Mouse (Mus musculus): ENCODE results near the gene Chaf1a. TPM values are rescaled to one million over a fixed set of nuclear protein-coding genes. Genes with fewer than 3 reads are reported as not detected.
A peak's percentile ranks its signal among the peaks of the same experiment; 100 is the strongest.

Chaf1a gene
- polyA plus RNA-seq, 1 experiment, result 70.3 TPM

GRCm38 (mm10) chr17:56106981-56107380 lies 66.7 kb downstream of the Chaf1a start:
- no peaks in the 10 kb centered on the region for H3K27me3 ChIP-seq (ENCODE audit: control insufficient read depth, insufficient read depth, low read length)
- TF ChIP-seq POLR2A (IDR thresholded peaks at IDR 0.05; ENCODE audit: control insufficient read depth, low read depth, low read length) (no peak), CTCF (IDR thresholded peaks at IDR 0.05; ENCODE audit: control insufficient read depth, insufficient read depth, insufficient replicate concordance, low read depth, low read length) (no peak)
- no peak overlapping the region for H3K27ac ChIP-seq (ENCODE audit: control insufficient read depth, insufficient read depth, low read depth, low read length)
- no peaks in the 10 kb centered on the region; the same call in 1 of the 2 replicates for H3K36me3 ChIP-seq (ENCODE audit: control insufficient read depth, insufficient read depth, low read length)
- H3K4me3 ChIP-seq (ENCODE audit: control insufficient read depth, low read depth, low read length), result no peak overlapping the region
- H3K4me1 ChIP-seq (ENCODE audit: control insufficient read depth, insufficient read depth, low read length), result peaks cover 6% of the 10 kb centered on the region

DNA sequence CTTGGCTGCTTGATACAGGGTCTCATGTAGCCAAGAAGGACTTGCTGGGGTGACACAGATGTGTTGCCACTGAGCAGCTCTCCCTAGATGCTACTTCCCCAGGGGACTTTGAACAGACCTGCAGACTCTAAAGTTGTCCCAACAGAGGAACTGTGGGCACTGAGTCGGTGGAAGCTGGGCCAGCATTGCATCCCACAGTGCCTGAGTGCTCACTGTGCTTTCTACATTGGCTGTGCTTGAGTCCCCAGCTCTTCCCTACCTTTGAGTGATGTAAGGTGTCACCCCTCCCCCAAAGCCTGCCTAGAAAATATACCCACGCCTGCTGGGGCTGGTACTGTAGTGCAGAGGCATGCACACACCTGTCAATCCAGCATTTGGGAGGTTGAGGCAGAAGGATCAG lies 67.5 kb downstream of the Chaf1a start:
- H3K4me1 ChIP-seq (ENCODE audit: control insufficient read depth, insufficient read depth, low read length), result peaks cover 6% of the 10 kb centered on the region
- TF ChIP-seq POLR2A (IDR thresholded peaks at IDR 0.05; ENCODE audit: control insufficient read depth, low read depth, low read length) (no peak), CTCF (IDR thresholded peaks at IDR 0.05; ENCODE audit: control insufficient read depth, insufficient read depth, insufficient replicate concordance, low read depth, low read length) (no peak)
- H3K4me3 ChIP-seq (ENCODE audit: control insufficient read depth, low read depth, low read length), result no peak overlapping the region
- H3K27me3 ChIP-seq (ENCODE audit: control insufficient read depth, insufficient read depth, low read length), result no peaks in the 10 kb centered on the region
- H3K27ac ChIP-seq (ENCODE audit: control insufficient read depth, insufficient read depth, low read depth, low read length), result no peak overlapping the region
- H3K36me3 ChIP-seq (ENCODE audit: control insufficient read depth, insufficient read depth, low read length), result no peaks in the 10 kb centered on the region; the same call in 1 of the 2 replicates

- Histone ChIP-seq H3K36me3 (ENCODE audit: control insufficient read depth, insufficient read depth, low read length) (no peaks in the 10 kb centered on the region), H3K27me3 (ENCODE audit: control insufficient read depth, insufficient read depth, low read length) (no peaks in the 10 kb centered on the region), H3K4me3 (ENCODE audit: control insufficient read depth, low read depth, low read length) (no peak overlapping the region), H3K4me1 (ENCODE audit: control insufficient read depth, insufficient read depth, low read length) (peaks cover 6% of the 10 kb centered on the region), H3K27ac (ENCODE audit: control insufficient read depth, insufficient read depth, low read depth, low read length) (peak overlapping the region; percentile 81)
- TF ChIP-seq CTCF (IDR thresholded peaks at IDR 0.05; ENCODE audit: control insufficient read depth, insufficient read depth, insufficient replicate concordance, low read depth, low read length) (no peak), POLR2A (IDR thresholded peaks at IDR 0.05; ENCODE audit: control insufficient read depth, low read depth, low read length) (no peak)
Observed at GRCm38 (mm10) chr17:56108334-56109044, 68.2 kb downstream of the Chaf1a start.

DNA sequence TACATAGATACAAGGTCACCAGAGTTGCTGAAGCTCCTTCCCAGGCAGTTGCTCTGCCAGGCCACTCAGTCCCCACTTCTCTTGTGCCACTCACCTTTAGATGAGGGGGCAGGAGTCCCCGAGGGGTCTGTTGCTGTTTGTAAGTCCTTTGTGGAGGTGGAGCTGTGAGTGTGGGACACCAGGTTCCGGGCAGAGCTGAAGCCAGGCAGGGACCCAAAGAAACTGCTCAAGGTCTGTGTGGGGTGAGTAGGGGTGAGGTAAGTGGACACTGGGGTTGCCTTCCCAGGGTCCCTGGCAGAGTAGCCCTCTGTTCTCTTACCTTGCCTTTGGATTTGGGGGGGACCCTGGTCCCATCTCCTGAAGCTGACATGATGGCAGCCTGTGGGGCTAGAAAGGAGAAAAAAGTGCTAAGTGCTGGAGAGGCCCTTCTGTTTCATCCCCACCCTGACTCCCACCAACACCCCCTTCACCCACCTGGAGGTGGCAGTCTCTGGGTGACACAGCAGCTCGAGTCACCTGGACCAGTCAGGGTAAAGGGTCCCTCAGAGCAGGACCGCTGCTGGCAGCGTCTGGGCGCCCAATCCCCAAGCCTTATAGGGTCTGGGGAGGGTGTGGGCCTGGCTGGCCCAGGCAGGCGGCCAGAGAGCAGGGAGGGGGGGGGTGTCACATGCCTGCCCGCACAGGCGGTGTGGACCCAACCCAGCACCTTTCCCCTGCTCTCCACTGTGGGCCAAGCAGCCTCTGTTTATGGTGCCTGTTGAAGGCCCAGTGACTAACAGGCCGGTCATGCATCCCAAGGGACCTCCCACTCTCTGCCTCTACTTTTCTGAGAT lies 69.2 kb downstream of the Chaf1a start, which contains the start of gene Plin4:
Gene Plin4, minus strand, starts transcription at position 585 of the 833 bp plus-strand sequence.
- no peak within 1 kb of the TSS for H3K4me3 ChIP-seq (ENCODE audit: control insufficient read depth, low read depth, low read length)
- peak within 1 kb of the TSS; percentile 81 for H3K27ac ChIP-seq (ENCODE audit: control insufficient read depth, insufficient read depth, low read depth, low read length)
- H3K27me3 ChIP-seq (ENCODE audit: control insufficient read depth, insufficient read depth, low read length), result no peaks in the 10 kb centered on the region
- H3K36me3 ChIP-seq (ENCODE audit: control insufficient read depth, insufficient read depth, low read length), result no peaks in the 10 kb centered on the region
- TF ChIP-seq POLR2A (IDR thresholded peaks at IDR 0.05; ENCODE audit: control insufficient read depth, low read depth, low read length) (no peak), CTCF (IDR thresholded peaks at IDR 0.05; ENCODE audit: control insufficient read depth, insufficient read depth, insufficient replicate concordance, low read depth, low read length) (no peak)
- peaks cover 6% of the 10 kb centered on the region for H3K4me1 ChIP-seq (ENCODE audit: control insufficient read depth, insufficient read depth, low read length)

DNA sequence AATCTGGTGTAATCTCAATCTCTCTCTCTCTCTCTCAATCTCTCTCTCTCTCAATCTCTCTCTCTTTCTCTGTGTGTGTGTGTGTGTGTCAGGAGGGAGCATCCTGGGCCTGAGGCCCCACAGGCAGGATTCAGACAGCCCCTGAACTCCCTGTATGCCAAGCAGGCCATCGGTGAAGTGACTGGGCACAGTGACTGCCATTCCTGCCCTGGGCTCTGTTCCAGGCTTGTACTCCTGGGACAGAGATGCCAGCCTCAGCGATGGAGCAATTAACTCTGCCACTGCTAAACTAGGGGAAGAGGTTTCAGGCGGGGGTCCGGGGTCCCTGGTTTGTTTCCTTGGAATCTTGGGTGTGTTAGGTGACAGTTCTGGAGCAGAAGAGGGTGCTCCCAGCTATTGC lies 70.3 kb downstream of the Chaf1a start:
- Histone ChIP-seq H3K36me3 (ENCODE audit: control insufficient read depth, insufficient read depth, low read length) (no peaks in the 10 kb centered on the region), H3K27ac (ENCODE audit: control insufficient read depth, insufficient read depth, low read depth, low read length) (no peak overlapping the region), H3K27me3 (ENCODE audit: control insufficient read depth, insufficient read depth, low read length) (no peaks in the 10 kb centered on the region), H3K4me1 (ENCODE audit: control insufficient read depth, insufficient read depth, low read length) (peaks cover 6% of the 10 kb centered on the region), H3K4me3 (ENCODE audit: control insufficient read depth, low read depth, low read length) (no peak overlapping the region)
- TF ChIP-seq CTCF (IDR thresholded peaks at IDR 0.05; ENCODE audit: control insufficient read depth, insufficient read depth, insufficient replicate concordance, low read depth, low read length) (no peak), POLR2A (IDR thresholded peaks at IDR 0.05; ENCODE audit: control insufficient read depth, low read depth, low read length) (no peak)

DNA sequence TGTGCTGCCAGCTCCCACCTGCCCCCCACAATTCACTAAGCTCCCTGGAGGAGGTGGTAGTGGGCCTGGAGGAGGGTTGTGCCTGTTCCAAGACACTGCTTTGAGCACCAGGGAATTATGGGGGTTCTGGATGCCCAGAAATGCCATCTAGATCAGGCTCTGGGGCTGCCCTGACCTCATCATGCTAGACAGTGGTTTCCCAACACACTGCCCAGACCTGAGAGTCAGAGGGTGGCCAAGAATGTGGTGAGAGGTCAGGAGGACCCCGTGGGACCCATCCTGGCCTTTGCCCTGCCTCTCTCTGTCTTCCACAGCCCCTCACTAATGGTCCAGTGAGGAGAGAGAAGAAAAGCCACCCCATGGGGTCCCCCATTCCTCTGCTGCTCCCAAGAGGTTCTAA lies 70.8 kb downstream of the Chaf1a start:
- Histone ChIP-seq H3K27me3 (ENCODE audit: control insufficient read depth, insufficient read depth, low read length) (no peaks in the 10 kb centered on the region), H3K4me3 (ENCODE audit: control insufficient read depth, low read depth, low read length) (no peak overlapping the region), H3K4me1 (ENCODE audit: control insufficient read depth, insufficient read depth, low read length) (peaks cover 6% of the 10 kb centered on the region), H3K36me3 (ENCODE audit: control insufficient read depth, insufficient read depth, low read length) (no peaks in the 10 kb centered on the region), H3K27ac (ENCODE audit: control insufficient read depth, insufficient read depth, low read depth, low read length) (no peak overlapping the region)
- no peak for TF ChIP-seq POLR2A (IDR thresholded peaks at IDR 0.05; ENCODE audit: control insufficient read depth, low read depth, low read length)
- no peak for TF ChIP-seq CTCF (IDR thresholded peaks at IDR 0.05; ENCODE audit: control insufficient read depth, insufficient read depth, insufficient replicate concordance, low read depth, low read length)

DNA sequence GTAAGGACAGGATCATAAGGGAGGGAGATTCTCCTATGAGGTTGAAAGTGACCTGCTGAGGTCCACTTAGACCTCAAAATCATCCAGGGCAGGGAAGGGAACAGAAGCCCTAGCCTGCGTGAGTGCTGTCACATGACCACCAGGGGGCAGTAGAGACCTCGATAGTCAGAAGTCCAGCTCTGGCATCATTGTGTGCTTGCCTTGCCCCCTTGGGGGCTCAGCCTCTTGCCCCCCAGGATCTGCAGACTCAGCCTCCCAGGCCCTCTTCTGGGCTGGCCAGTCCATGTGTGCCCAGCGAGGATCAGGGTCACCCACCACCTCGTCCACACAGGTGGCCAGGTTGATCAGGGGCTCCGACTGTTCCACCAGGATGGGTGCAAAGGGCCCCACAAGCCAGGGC lies 71.6 kb downstream of the Chaf1a start:
- Histone ChIP-seq H3K27me3 (ENCODE audit: control insufficient read depth, insufficient read depth, low read length) (no peaks in the 10 kb centered on the region), H3K36me3 (ENCODE audit: control insufficient read depth, insufficient read depth, low read length) (no peaks in the 10 kb centered on the region), H3K4me1 (ENCODE audit: control insufficient read depth, insufficient read depth, low read length) (peaks cover 14% of the 10 kb centered on the region), H3K27ac (ENCODE audit: control insufficient read depth, insufficient read depth, low read depth, low read length) (no peak overlapping the region), H3K4me3 (ENCODE audit: control insufficient read depth, low read depth, low read length) (no peak overlapping the region)
- TF ChIP-seq POLR2A (IDR thresholded peaks at IDR 0.05; ENCODE audit: control insufficient read depth, low read depth, low read length) (no peak), CTCF (IDR thresholded peaks at IDR 0.05; ENCODE audit: control insufficient read depth, insufficient read depth, insufficient replicate concordance, low read depth, low read length) (peak; percentile 85)

All from testis, adult 2 months (tissue).